ENCODE assay signal across 24 mouse cellular contexts in the genomic region with DNA sequence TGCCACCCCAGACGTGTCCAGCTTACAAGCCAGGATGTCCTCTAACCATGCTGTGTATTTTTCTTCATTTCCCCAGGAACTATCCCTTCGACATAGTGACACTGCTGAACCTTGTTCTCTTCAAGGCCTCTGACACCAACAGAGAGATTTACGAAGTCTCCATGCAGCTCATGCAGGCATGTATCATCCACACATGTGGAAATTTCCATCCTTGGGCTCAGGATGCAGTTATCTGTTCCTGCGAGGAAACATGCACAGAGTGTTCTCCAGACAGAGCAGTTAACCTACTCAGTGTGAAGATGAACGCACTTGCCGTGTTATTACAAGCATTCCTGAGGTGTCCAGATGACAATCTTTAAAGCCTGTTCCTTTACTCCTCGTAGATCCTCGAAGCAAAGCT.
"Had no signal": no experiment of that assay in that cellular context is flagged by ENCODE, and none has a peak within 500 bp of the region (broad histone marks: within the 10 kb centered on the region; RNA-seq: fewer than 3 reads in every experiment).

No protein-coding gene starts in this region.

- DNase-seq: gastrocnemius, postnatal 14 days; gastrocnemius, postnatal 36 days; heart, adult 2 months; heart, postnatal 14 days; heart, postnatal 36 days; kidney, adult 11 months; kidney, adult 2 months; kidney, adult 9 months; kidney, postnatal 14 days; kidney, postnatal 36 days; layer of hippocampus, postnatal 36 days; left cerebral cortex, postnatal 4 days; lung, adult 18-20 months had no signal

- H3K4me3 ChIP-seq: heart, adult 2 months; heart, embryonic 13.5 days; heart, embryonic 15.5 days; hindbrain, embryonic 13.5 days; hindbrain, embryonic 15.5 days; kidney, embryonic 15.5 days; limb, embryonic 13.5 days; limb, embryonic 15.5 days; liver, embryonic 12.5 days had no signal

- H3K27ac ChIP-seq: heart, adult 2 months; heart, embryonic 13.5 days; heart, embryonic 15.5 days; hindbrain, embryonic 13.5 days; hindbrain, embryonic 15.5 days; hindbrain, postnatal 0 days; kidney, embryonic 15.5 days; kidney, postnatal 0 days; limb, embryonic 13.5 days; limb, embryonic 15.5 days; liver, embryonic 12.5 days; liver, embryonic 14.5 days had no signal
